Mouse (Mus musculus) embryonic fibroblast, embryonic 13.5 days (primary cell): Measurements from ENCODE around the gene Sirpa.

Experiments
- CTCF ChIP-seq: IDR thresholded peaks from 2 replicates; pipeline ENCODE4 v1.5.1; 2011; ENCODE audit warnings: mild to moderate bottlenecking, control low read depth, low read length, moderate library complexity, borderline replicate concordance; ENCODE audit not compliant: insufficient read depth
- POLR2A ChIP-seq: IDR thresholded peaks from 2 replicates; pipeline ENCODE4 v1.6.1; 2011; ENCODE audit warnings: low read depth, mild to moderate bottlenecking, control low read depth, low read length, moderate library complexity

GRCm38 (mm10) chr2:129602856-129603255, 10.2 kb downstream of the Sirpa start:
- no peak for TF ChIP-seq CTCF
- no peak for TF ChIP-seq POLR2A
